Mouse (Mus musculus) brain, embryonic 18.5 days (tissue): Measurements from ENCODE around the gene Adk.
"Not testable (repeated sequence)": the region's sequence is repeated elsewhere in the genome, so short reads cannot be mapped to it uniquely, and the experiment has no call there.

ENCODE experiments used
- DNase-seq: peaks from one replicate; pipeline ENCODE4 v3.0.0-alpha.2; 2012; ENCODE audit warnings: low read depth, low spot score

The Adk gene

DNA sequence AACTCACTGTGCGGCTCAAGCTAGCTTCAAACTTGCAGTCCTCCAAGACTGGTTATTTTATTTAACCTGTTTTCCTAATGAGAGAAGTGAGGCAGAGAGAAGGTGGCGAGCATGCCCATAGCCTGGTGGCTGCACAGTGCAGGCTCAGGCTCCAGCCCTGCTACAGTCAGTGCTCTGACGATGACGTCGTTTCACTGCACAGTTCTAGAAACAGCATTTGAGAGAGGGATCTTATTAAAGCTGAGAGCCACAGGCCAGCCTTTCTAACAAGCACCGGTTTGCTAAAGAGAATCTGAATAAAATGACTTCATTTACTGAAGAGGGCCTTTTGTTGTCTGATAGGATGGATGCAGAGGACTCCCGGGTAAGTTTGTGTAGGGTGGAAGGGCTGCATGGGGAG is 375.0 kb downstream of the Adk start:
- DNase-seq = no peak

DNA sequence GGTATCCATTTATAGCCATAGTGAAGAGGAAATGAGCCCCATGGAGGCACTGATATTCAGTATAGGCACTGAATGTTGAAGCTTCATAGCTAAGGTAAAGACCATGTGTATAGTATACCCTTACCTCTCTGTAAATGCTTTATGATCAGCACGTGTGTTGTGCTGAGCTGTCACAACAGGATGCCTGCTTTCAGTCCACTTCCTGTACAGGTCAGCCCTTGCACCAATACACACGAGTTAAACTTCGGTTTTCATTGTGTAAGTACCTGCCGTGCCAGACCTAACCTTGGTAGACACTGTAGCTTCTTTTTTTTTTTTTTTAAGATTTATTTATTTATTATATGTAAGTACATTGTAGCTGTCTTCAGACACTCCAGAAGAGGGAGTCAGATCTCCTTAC is 381.0 kb downstream of the Adk start:
- no peak for DNase-seq

DNA sequence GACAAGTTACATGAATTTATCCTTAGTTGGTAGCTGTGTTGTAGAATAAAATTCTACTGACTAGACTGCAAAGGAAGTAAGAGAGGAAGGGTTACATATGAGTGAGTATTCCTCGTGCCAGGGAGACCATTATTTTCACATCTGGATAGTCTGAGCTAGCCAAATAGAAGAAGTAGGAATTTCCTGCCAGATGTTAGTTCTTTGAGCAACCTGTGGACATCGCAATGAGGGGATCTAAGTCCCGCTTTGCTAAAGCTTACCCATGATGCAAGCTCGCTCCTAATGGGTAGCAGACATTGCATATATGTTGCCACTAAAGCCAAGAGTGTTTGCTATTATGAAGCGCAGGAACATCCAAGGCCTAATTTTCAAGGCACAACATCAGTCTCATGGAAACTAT is 381.6 kb downstream of the Adk start:
- DNase-seq = no peak

DNA sequence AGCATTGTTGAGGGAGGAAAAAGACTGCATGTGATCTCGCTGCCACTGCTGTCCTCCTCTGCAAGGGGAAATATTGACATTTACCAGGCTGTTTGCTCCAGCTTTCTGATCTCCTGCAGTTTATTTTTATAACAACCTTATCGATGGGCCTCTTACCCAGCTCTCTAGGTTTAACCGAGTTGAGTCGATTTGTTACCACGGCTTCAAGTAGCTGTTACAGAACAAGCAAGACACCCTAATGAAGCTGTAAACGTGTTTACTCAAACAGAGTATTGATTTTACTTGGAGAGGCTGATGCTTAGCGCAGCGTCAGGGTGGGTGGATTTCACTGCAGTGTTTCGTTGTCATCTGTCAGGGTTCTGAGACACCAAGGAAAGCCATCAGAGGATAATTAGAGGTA is 382.3 kb downstream of the Adk start:
- no peak for DNase-seq

DNA sequence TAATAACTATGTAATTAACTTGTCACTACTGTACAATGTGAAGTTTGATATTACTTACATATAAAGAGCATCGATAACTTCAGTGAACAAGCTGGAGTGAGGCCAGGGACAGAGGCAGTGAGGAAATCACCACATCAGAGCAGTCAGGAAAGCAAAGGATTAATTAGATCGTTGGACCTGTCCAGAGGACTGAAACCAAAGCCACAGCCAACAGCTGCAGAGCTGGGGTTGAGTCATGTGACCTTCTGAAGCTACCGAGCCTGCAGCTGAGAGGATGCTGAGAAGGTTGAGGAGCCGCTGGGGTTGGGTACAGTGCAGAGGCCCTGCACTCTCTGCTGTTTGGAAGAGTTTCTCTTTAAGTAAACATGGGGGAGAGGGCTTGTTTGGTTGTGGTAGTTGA is 387.4 kb downstream of the Adk start:
- DNase-seq = no peak

DNA sequence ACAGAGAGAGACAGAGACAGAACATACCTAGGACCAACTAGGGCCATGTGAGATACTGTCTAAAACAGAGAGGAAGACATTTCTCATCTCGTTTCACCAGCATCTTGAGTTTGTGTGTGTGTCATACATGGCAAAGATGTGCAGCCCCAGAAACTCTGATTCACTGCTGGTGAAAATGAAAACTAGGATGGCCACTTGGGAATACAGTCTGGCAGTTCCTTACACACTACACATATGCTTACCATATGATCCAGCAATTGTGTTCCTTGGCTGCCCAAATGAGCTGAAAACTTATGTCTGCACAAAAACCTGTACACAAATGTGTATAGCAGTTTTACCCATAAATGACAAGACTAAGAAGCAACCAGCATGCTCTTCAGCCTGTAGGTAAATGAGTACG is 388.2 kb downstream of the Adk start:
- no peak for DNase-seq

DNA sequence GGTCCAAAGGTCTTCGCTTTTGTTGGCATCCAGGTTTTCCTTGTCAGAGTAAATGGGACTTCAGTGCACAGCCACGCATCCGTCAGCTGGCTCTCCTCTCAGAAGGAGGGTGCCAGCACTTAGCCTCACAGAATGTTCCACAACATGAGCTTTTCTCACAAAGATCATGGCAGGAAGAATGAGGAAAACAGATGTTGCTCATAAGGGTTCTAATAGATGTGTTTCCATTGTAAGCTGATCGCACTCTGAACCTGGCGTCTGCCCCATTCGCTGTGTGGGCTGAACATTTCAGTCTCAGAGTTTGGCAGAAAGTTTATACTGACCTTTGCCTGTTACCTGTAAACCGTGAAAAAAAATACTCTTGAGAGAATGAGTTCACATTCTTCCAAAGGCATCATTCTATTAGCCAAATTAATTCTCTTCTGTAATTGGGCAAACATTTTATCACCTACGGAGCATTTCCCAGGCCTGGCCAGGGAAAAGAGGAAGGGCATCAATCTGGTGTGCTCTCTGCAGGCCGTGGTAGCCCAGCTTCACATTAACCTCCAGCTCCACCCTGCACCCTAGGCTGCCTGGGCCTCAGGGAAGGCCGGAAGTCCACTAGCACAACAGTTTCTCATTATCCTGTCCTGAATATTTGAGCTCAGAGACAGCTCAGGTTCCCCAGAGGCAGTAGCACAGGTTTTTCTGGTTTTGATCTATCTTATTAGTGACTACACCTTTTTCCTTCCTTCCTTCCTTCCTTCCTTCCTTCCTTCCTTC is 389.6 kb downstream of the Adk start:
- DNase-seq = no peak

DNA sequence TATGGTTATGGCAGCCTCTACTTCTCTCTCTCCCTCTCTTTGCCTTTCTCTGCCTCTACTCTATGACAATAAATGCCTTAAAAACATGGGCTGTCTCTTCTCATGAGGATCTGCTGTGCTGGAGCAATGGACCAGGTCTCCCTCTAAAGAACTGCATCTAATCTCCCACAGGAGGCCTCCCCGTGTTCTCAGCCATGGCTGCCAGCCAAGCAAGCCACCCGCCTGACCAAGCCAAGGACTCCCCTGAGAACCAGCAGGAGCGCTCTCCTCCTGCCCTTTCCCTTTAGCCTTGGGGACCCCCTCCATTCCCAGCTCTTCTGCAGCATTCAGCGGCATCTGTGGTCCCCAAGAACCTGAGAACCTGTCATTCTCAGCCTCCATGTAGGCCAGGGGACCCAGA is 400.2 kb downstream of the Adk start:
- DNase-seq = no peak

DNA sequence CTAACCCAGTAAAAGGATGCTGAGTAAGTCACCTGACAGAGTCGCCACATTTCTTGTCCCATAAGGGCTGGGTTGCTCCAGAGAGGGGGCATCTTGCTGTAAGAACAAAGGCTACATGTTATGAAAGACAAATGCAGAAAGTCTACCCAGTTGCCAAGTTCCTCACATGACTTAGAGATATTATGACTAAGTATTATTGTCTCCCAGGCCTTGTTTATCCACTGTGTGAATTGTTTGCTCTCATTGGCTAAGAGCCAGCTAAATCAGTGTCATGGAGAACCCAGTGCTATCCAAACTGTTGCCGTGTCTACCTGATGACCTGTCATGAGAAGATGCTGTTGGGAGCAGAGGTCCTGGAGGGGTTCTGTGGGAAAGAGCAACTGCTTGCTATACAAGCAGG is 401.5 kb downstream of the Adk start:
- no peak for DNase-seq

DNA sequence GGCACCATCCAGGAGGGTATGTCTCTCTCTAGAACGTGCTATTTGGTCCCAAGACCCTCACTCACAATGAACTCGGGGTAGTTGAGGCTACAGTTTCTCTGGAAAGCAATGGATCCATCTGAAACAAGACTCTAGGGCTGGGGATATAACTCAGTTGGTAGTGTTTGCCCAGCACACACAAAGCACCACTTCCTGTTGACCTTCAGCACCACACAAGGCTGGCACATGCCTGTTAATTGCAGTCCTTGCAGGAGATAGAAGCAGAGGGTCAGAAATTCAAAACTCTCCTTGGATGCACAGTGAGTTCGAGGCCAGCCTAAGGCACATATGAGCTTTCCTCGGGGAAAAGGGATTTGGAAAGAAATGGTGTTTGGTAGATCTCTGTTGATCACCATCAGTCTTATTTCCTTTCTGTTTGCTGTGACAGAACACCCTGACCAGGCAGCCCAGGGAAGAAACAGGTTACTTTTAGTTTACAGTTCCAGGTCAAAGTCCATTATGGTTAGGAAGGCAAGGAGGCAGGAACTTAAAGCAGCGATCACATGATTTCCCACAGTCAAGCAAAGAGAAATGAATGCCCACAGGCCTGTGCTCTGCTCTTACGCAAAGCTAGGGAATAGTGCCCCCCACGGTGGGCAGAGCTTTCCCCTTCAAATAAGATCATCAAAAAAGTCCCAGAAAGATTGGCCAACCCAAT is 403.4 kb downstream of the Adk start:
- DNase-seq = no peak

DNA sequence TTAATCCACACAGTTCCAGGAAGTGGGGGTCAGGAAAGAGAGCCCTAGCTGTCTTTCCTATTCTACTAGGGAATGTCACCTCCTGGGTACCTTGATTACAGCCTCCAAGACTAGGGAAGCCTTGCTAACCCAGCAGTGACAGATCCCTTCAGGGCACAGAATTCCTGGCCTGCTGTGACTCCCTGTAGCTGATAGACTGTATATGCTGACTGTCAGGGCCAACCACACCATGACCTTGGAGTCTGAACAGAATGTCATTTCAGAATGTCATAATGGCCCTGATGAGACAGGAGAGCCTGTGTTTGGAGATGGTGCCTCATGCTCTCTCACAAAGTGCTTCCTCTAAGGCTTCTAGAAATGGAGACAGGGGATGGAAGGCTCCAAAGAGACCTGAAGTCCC is 404.2 kb downstream of the Adk start:
- no peak for DNase-seq

DNA sequence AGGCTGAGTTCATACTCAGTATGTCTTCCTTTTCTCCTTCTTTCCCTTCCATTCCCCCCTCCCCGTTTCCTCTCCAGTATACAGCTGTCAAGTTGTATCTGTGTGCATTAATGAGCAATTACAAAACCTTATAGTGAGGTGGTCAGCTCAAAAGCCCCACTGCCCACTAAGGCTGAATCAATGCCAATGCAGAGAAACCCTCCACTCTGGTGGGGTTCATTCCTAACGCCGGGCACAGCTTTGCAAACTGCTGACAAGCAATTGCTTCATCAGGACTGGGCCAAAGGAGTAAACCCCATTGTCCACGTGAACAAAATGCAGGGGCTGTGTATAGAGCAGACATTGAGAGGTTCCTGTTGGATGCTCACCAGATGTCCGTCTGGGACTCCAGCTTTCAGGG is 405.5 kb downstream of the Adk start:
- DNase-seq = no peak

DNA sequence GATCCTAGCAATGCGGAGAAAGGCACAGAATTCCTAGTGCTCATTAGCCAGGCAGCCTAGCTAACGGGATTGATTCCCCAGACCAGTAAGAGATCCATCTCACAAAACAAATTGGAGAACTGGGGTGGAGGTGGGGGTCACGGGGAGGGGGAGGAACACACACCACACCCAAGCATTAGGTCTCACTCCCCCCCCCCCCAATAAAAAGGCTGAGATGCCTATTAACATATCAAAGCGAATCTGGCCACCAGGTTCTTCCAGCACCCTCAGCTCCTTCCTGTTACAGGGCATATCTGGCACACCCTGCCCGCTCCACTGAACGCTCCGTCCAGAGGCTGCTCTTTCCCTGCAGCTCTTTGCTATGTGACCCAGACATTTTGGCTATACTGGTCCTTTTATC is 406.3 kb downstream of the Adk start:
- no peak for DNase-seq

DNA sequence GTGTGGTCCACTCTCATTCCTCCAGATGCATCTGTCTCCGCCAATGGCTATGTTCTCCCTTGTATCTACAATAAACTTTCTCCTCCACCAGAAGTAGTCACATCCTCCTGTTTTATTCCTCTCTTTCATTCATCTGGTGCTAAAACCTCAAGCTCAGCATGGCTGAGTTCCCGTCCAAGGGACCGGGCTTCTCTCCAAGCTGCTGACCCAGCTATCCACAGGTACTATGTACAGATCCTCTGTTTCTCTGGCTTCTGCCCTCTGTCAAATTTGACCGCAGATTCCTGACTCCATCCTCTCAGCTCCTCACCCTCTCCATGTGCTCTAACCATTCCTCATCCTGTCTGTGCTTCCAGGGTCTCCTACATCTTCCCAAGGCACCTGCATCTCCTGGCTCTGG is 406.8 kb downstream of the Adk start:
- DNase-seq = no peak

DNA sequence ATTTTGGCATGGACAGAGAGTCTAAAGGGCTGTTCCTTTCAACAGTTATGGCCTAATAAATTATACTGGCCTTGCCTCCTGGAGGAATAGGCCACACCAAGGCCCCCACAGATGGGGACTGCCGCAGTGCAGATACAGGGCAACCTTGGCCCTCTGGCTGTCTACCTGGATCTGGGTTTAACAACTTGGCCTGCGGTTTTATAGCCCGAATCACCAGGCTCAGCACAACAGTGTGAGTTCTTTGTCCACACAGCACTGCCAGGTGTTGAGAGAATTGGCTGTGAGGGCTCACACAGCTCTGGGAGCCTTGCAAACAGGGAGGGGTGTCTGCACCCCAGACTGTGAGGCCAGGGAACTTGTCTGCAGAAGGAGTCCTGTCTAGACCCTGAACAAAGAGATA is 410.0 kb downstream of the Adk start:
- DNase-seq = no peak

DNA sequence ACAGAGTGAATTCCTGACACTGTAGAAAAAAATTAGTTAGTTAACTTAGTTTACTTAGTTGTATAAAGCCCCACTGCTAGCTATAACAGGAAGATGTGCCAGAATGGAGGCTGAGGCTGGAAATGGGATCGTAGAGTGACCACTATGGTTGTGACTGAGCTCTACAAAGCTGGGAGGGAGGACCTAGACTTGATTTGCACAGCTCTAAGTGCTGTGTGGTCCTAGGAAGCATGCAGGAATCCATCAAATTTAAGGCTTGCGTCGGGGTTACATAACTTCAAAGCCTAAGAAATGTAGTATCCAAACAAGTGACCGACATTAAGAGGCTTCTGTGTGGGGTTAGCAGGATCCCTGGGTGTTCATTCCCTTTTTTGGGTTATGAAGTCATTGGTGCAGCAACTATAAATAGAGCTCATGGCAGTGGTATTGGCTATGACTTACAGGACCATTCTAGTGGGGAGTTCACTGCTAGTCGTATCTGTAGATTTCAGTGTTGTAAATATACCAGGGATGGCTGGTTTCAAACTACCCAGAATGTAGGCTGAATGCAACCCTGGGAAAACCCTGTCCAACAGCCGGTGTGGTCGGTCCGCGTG is 410.8 kb downstream of the Adk start:
- no peak for DNase-seq

DNA sequence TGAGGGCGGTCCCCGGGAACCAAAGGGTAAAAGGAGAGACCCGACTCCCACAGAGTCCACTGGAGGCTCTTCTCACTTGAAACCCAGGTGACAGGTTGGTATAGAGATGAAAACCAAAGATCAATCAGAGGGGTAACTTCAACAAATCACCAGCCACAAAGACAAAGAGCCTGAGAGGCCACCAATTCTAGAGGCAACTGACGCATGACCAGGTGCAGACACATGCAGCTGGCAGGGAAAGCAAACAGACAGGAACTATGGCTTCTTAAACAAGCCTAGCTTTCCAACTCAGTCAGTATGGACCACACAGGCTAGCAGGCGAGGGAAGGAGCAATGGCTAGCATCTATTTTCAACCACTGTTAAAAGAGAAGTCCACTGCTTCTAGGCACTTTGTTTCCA is 418.0 kb downstream of the Adk start:
- no peak for DNase-seq

DNA sequence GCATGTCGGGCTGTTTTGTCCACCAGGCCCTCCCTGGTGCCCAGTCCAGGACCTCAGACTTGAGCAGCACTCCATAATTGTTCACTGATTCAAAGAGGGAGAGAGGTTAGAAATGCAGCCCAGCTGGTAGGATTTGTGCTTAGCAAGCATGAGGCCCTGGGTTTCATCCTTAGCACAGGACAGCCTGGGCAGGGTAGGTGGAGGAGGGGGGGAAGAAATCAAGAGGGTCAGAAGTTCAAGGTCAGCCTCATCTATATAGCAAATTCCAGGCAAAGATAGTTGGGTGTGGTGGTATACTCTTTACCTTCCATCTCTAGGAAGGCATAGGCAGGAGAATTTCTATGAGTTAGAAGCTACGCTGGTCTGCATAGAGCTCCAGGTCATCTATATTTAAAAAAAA is 419.6 kb downstream of the Adk start:
- no peak for DNase-seq

DNA sequence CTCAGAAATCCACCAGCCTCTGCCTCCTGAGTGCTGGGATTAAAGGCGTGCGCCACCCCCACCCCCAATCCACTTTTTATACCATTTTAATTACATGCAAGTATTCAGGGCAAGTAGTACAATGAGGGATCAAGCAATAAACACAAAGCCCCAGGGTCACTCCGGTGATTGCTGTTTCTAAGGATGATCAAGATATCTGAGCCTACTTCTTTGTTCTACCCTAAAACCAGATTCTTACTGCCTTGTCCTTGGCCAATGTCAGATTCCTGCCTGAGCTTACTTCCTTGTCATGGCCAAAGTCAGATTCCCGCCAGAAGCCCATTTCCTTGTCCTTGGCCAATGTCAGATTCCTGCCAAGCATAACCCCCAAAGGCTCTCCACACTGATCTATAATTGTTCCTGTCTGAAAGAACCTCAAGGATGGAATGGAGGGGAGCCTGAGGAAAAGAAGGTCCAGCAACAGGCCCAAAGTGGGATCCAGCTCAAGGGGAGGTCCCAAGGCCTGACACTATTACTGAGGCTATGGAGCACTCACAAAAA is 422.3 kb downstream of the Adk start:
- DNase-seq = not testable (repeated sequence)

DNA sequence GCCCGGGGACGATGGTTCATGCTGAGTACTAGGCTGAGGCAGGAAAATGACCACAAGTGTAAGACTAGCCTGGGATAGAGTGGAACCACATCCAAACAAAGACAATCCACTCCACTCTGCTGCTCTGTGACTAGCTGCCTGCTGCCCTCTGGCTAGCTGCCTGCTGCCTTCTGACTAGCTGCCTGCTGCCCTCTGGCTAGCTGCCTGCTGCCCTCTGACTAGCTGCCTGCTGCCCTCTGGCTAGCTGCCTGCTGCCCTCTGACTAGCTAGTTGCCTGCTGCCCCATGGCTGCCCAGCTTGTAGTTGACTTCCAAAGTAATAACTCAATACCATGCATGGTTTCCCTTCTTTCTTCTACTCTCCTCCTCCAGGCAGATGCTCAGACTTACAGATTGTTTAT is 424.8 kb downstream of the Adk start:
- DNase-seq = no peak

DNA sequence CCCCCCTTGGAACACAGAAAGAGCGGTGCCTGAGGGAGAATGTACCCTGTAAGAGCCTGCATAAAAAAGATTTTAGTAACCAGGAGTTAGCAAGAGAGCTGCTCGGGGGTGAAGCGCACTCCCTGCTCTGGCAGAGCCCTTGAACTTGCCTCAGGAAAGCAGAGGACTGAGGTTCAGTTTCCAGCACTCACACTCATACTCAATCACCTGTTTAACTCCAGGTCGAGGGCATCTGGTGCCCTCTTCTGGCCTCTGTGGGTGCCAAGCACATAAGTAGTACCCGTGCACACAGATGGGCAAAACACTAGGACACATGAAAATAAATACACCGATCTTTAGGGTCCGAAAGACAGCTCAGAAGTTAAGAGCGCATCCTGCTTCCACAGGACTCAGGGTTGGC is 427.2 kb downstream of the Adk start:
- no peak for DNase-seq

DNA sequence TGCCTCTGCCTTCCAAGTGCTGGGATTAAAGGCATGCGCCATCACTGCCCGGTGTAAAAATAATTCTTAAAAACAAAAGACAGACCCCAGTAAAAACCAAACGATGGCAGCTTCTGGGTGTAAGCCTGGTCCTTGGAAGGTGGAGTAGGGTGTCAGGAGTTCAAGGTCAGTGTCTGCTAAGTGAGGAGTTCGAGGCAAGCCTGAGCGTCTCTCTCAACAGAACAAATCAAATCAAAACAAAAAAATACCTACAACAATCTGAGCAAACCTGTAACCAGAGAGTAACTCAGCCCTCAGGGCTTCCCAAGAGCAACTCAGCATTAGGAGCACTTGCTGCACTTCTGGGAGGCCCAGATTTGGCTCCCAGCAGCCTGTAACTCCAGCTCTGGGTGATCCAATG is 427.8 kb downstream of the Adk start:
- DNase-seq = no peak

DNA sequence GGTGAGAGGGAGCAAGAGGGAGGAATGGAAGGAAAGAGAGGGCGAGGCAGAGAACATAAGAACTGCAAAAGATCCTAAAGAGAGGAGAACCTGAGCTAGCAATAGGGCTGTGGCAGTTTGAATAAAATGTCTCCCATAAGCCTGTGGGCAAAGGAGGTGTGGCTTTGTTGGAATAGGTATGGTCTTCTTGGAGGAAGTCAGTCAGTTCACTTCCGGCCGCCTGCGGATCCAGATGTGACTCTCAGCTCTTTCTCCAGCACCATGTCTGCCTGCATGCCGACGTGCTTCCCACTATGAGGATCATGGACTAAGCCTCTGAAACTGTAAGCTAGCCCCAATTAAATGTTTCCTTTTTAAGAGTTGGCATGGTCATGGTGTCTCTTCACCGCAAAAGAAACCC is 428.9 kb downstream of the Adk start, which contains the start of gene Kat6b:
Kat6b (plus strand) TSS at position 204 of the 400 bp plus-strand sequence.
- DNase-seq = no peak
